Mouse (Mus musculus) limb, embryonic 14.5 days (tissue): Measurements from ENCODE around the gene Iqca. TPM values are rescaled to one million over a fixed set of nuclear protein-coding genes. Genes with fewer than 3 reads are reported as not detected.

Source experiments
- ATAC-seq: fragments of 200-750 bp; cut with Nextera tagmentation; 2 replicates; pipeline ENCODE4 v1.8.0; 2017; ENCODE audit warnings: low read depth, moderate number of reproducible peaks, moderate TSS enrichment; ENCODE audit not compliant: low FRiP score
- DNase-seq: peaks from one replicate; pipeline ENCODE4 v3.0.0-alpha.2; 2015; ENCODE audit warnings: low spot score
- H3K27ac ChIP-seq: fragments of 300-500 bp; sonication (generic); replicated peaks from 2 replicates; pipeline ENCODE4 v1.5.1; 2014; ENCODE audit warnings: low read depth, mild to moderate bottlenecking, low read length, moderate library complexity, mixed read lengths
- H3K27me3 ChIP-seq: fragments of 300-500 bp; sonication (generic); 2 replicates; pipeline ENCODE4 v1.6.1; 2014; ENCODE audit warnings: low read length, mixed read lengths; ENCODE audit not compliant: control insufficient read depth, insufficient read depth
- H3K36me3 ChIP-seq: fragments of 300-500 bp; sonication (generic); 2 replicates; pipeline ENCODE4 v1.6.1; 2014; ENCODE audit warnings: mild to moderate bottlenecking, low read length, moderate library complexity, mixed read lengths; ENCODE audit not compliant: control insufficient read depth, insufficient read depth
- H3K4me1 ChIP-seq: fragments of 300-500 bp; sonication (generic); 2 replicates; pipeline ENCODE4 v1.6.1; 2014; ENCODE audit warnings: antibody characterized with exemption, low read length, mixed read lengths; ENCODE audit not compliant: control insufficient read depth, insufficient read depth
- H3K4me2 ChIP-seq: fragments of 300-500 bp; sonication (generic); replicated peaks from 2 replicates; pipeline ENCODE4 v1.6.1; 2014; ENCODE audit warnings: low read depth, mild to moderate bottlenecking, low read length, moderate library complexity; ENCODE audit not compliant: severe bottlenecking
- H3K4me3 ChIP-seq: fragments of 300-500 bp; sonication (generic); replicated peaks from 2 replicates; pipeline ENCODE4 v1.5.1; 2014; ENCODE audit warnings: low read length
- H3K9ac ChIP-seq: fragments of 300-500 bp; sonication (generic); 2 replicates; pipeline ENCODE4 v1.6.1; 2014; ENCODE audit warnings: mild to moderate bottlenecking, low read depth, low read length, moderate library complexity; ENCODE audit not compliant: severe bottlenecking
- H3K9me3 ChIP-seq: fragments of 300-500 bp; sonication (generic); 2 replicates; pipeline ENCODE4 v1.6.1; 2016; ENCODE audit warnings: low read length; ENCODE audit not compliant: control insufficient read depth
- POLR2A ChIP-seq: fragments of 200-500 bp; IDR thresholded peaks from 2 replicates; pipeline ENCODE4 v1.8.0; 2012; ENCODE audit warnings: inconsistent platforms, mild to moderate bottlenecking, moderate library complexity, borderline replicate concordance; ENCODE audit not compliant: insufficient read depth, insufficient read length; ENCODE audit errors: extremely low read depth
- WGBS: fragments of 180-500 bp; shearing (Covaris S2); extraction: QIAGEN DNeasy Blood & Tissue Kit; methylation state at CpG from one replicate; pipeline ENCODE4 v1.1.7; 2014; 5-methylcytosine and 5-hydroxymethylcytosine counted together
- polyA plus RNA-seq, 2 experiments: library from polyadenylated mRNA; depleted of rRNA in 1 of 2; stranded (reverse) in 1 of 2; unstranded in 1 of 2; fragments of >200 nt; fragmentation: Nextera tagmentation in 1 of 2; extraction: Ambion mirVana in 1 of 2; gene quantifications; 2 replicates each; pipeline versions ENCODE4 v1.2.1 to v1.2.3; 2012 to 2014

The Iqca gene
- polyA plus RNA-seq, 2 experiments = 0.14 to 0.54 TPM

GRCm38 (mm10) chr1:90117207-90117606 lies 36.0 kb downstream of the Iqca start:
- Histone ChIP-seq H3K36me3 (no peaks in the 10 kb centered on the region), H3K27ac (no peak overlapping the region), H3K9ac (no peak overlapping the region), H3K9me3 (0 out of 2 replicates have a peak, but pooled peaks cover under 1% of the 10 kb centered on the region), H3K4me2 (no peak overlapping the region), H3K4me1 (peaks cover 11% of the 10 kb centered on the region; the same call in 1 of the 2 replicates), H3K27me3 (peaks cover 28% of the 10 kb centered on the region), H3K4me3 (no peak overlapping the region)
- WGBS = 63% methylated on average over 7 of the region's 7 CpGs
- DNase-seq (no peak), ATAC-seq (no peak)
- no peak for TF ChIP-seq POLR2A

GRCm38 (mm10) chr1:90114586-90114985 lies 38.6 kb downstream of the Iqca start:
- peaks cover 20% of the 10 kb centered on the region for H3K27me3 ChIP-seq
- no peak overlapping the region for H3K9ac ChIP-seq
- H3K9me3 ChIP-seq = 0 out of 2 replicates have a peak, but pooled peaks cover 4% of the 10 kb centered on the region
- no peak overlapping the region for H3K4me2 ChIP-seq
- WGBS = 76% methylated on average over 5 of the region's 5 CpGs
- H3K4me1 ChIP-seq = peaks cover 11% of the 10 kb centered on the region; the same call in 1 of the 2 replicates
- H3K36me3 ChIP-seq = no peaks in the 10 kb centered on the region
- DNase-seq (no peak), ATAC-seq (no peak)
- H3K4me3 ChIP-seq = no peak overlapping the region
- TF ChIP-seq POLR2A = no peak
- no peak overlapping the region for H3K27ac ChIP-seq

DNA sequence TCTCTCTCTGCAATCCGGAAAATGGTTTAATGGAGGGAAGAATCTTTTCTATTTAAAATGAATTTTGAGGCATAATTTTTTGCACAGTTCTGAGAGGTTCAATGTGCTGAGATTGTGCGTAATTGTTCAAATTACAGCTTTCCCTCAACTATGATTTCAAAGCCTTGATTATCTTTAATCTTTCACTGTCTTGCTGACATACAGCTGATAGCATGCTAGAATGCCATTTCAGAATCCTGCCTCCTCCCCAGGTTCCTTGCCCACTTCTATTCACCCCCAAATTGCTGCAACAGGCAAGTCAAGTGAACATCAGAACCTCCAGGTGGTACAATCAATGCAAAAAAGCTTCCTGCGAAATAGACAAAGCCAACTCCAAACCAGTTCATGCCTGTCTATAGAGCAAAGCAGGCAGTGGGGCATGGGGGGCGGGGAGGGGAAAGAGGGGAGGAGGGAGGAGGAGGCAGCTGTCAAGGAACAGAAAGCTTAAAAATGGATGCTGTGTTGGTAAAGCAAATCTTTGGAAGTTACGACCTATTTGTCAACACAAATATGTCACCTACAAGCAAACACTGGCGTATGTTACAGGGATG lies 39.5 kb downstream of the Iqca start:
- 79% methylated on average over 6 of the region's 6 CpGs for WGBS
- no peak overlapping the region for H3K9ac ChIP-seq
- H3K4me1 ChIP-seq = peaks cover 4% of the 10 kb centered on the region; the same call in 1 of the 2 replicates
- peaks cover 20% of the 10 kb centered on the region for H3K27me3 ChIP-seq
- no peak overlapping the region for H3K4me3 ChIP-seq
- DNase-seq (no peak), ATAC-seq (no peak)
- H3K4me2 ChIP-seq = no peak overlapping the region
- 0 out of 2 replicates have a peak, but pooled peaks cover 4% of the 10 kb centered on the region for H3K9me3 ChIP-seq
- H3K36me3 ChIP-seq = no peaks in the 10 kb centered on the region
- no peak for TF ChIP-seq POLR2A
- H3K27ac ChIP-seq = no peak overlapping the region

GRCm38 (mm10) chr1:90112669-90113068 lies 40.5 kb downstream of the Iqca start:
- no peak for TF ChIP-seq POLR2A
- Histone ChIP-seq H3K9ac (no peak overlapping the region), H3K27ac (no peak overlapping the region), H3K4me1 (peaks cover 4% of the 10 kb centered on the region; the same call in 1 of the 2 replicates), H3K27me3 (peaks cover 16% of the 10 kb centered on the region), H3K36me3 (no peaks in the 10 kb centered on the region), H3K9me3 (0 out of 2 replicates have a peak, but pooled peaks cover 4% of the 10 kb centered on the region), H3K4me3 (no peak overlapping the region), H3K4me2 (no peak overlapping the region)
- DNase-seq (no peak), ATAC-seq (no peak)
- 81% methylated on average over 2 of the region's 2 CpGs for WGBS

DNA sequence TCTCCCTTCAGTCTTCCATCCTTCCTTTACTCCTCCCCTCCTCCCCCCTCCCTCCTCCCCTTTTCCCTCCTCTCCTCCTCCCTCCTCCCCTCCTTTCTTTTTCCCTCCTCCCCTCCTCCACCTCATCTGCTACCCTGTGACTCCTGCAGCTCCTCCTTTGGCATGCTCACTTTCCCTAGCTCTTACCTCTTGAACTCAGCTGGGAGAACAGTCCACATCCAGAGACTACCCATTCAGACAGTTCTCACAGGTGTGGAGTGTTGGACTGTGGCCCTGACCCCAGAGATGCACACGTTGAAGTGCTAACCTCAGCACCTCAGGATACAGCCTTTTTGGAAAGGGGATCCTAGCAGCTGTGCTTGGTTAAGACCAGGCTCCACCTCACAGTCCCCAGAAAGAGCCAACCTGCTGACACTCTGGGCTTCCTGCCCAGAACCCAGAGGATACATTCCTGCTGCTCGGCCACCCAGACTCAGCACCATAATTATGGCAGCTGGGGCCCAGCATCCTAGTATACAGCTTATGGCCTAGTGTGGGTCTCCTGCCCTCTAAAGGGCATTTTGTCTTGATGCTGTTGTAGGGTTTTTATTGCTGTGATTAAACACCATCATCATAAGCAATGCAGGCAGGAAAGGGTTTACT lies 41.9 kb downstream of the Iqca start:
- 15% methylated on average over 2 of the region's 2 CpGs for WGBS
- Histone ChIP-seq H3K4me2 (no peak overlapping the region), H3K27me3 (peaks cover 9% of the 10 kb centered on the region; the same call in 1 of the 2 replicates), H3K27ac (no peak overlapping the region), H3K36me3 (no peaks in the 10 kb centered on the region), H3K9me3 (0 out of 2 replicates have a peak, but pooled peaks cover 4% of the 10 kb centered on the region), H3K4me3 (no peak overlapping the region), H3K9ac (no peak overlapping the region), H3K4me1 (peaks cover 4% of the 10 kb centered on the region; the same call in 1 of the 2 replicates)
- DNase-seq (peak; percentile 74), ATAC-seq (peak; percentile 57; the same call in 1 of the 2 replicates)
- TF ChIP-seq POLR2A = no peak
